Mouse (Mus musculus): ENCODE data around the gene Kcna5. TPM values are rescaled to one million over a fixed set of nuclear protein-coding genes. Genes with fewer than 3 reads are reported as not detected.

Gene Kcna5
- polyA plus RNA-seq, 1 experiment from 2014 or later = 2.4 TPM

GRCm38 (mm10) chr6:126563898-126564297, 28.7 kb upstream of the Kcna5 start:
- no peaks in the 10 kb centered on the region for H3K36me3 ChIP-seq (ENCODE audit: control insufficient read depth, insufficient read depth)
- H3K4me2 ChIP-seq (replicated peaks; ENCODE audit: low read depth) = no peak overlapping the region
- H3K27me3 ChIP-seq (replicated peaks; ENCODE audit: control insufficient read depth, insufficient read depth, low read length) = no peaks in the 10 kb centered on the region
- TF ChIP-seq CTCF (IDR thresholded peaks at IDR 0.05; ENCODE audit: low read depth) = peak; percentile 93
- no peaks in the 10 kb centered on the region for H3K9me3 ChIP-seq (ENCODE audit: control insufficient read depth)
- H3K27ac ChIP-seq (ENCODE audit: low read depth, low read length) = no peak overlapping the region
- no peak overlapping the region for H3K4me3 ChIP-seq (ENCODE audit: low read depth, low read length)
- 0 out of 2 replicates have a peak, but pooled peaks cover 6% of the 10 kb centered on the region for H3K4me1 ChIP-seq (replicated peaks; ENCODE audit: control insufficient read depth, insufficient read depth, low read length)
- peak; percentile 61 for ATAC-seq
- no peak overlapping the region for H3K9ac ChIP-seq (ENCODE audit: low read depth, low read length)
- 14% methylated on average over 7 of the region's 7 CpGs for WGBS

- peak; percentile 57 for TF ChIP-seq CTCF (IDR thresholded peaks at IDR 0.05; ENCODE audit: low read depth)
- Histone ChIP-seq H3K27me3 (replicated peaks; ENCODE audit: control insufficient read depth, insufficient read depth, low read length) (no peaks in the 10 kb centered on the region), H3K27ac (ENCODE audit: low read depth, low read length) (no peak overlapping the region), H3K4me2 (replicated peaks; ENCODE audit: low read depth) (no peak overlapping the region), H3K4me3 (ENCODE audit: low read depth, low read length) (no peak overlapping the region), H3K9me3 (ENCODE audit: control insufficient read depth) (no peaks in the 10 kb centered on the region), H3K4me1 (replicated peaks; ENCODE audit: control insufficient read depth, insufficient read depth, low read length) (0 out of 2 replicates have a peak, but pooled peaks cover 6% of the 10 kb centered on the region), H3K9ac (ENCODE audit: low read depth, low read length) (no peak overlapping the region), H3K36me3 (ENCODE audit: control insufficient read depth, insufficient read depth) (no peaks in the 10 kb centered on the region)
- ATAC-seq = no peak
- WGBS = 22% methylated on average over 4 of the region's 4 CpGs
Measured at GRCm38 (mm10) chr6:126561702-126562101, 26.5 kb upstream of the Kcna5 start.

- Histone ChIP-seq H3K9ac (ENCODE audit: low read depth, low read length) (no peak overlapping the region), H3K36me3 (ENCODE audit: control insufficient read depth, insufficient read depth) (no peaks in the 10 kb centered on the region), H3K27ac (ENCODE audit: low read depth, low read length) (no peak overlapping the region), H3K4me1 (replicated peaks; ENCODE audit: control insufficient read depth, insufficient read depth, low read length) (0 out of 2 replicates have a peak, but pooled peaks cover 6% of the 10 kb centered on the region), H3K4me3 (ENCODE audit: low read depth, low read length) (no peak overlapping the region), H3K27me3 (replicated peaks; ENCODE audit: control insufficient read depth, insufficient read depth, low read length) (no peaks in the 10 kb centered on the region), H3K4me2 (replicated peaks; ENCODE audit: low read depth) (no peak overlapping the region), H3K9me3 (ENCODE audit: control insufficient read depth) (no peaks in the 10 kb centered on the region)
- ATAC-seq = no peak
- 90% methylated on average over 1 of the region's 1 CpGs for WGBS
- no peak for TF ChIP-seq CTCF (IDR thresholded peaks at IDR 0.05; ENCODE audit: low read depth)
Measured at GRCm38 (mm10) chr6:126560696-126561095, 25.5 kb upstream of the Kcna5 start.

GRCm38 (mm10) chr6:126560036-126560435, 24.8 kb upstream of the Kcna5 start:
- no peaks in the 10 kb centered on the region for H3K9me3 ChIP-seq (ENCODE audit: control insufficient read depth)
- no peak for TF ChIP-seq CTCF (IDR thresholded peaks at IDR 0.05; ENCODE audit: low read depth)
- H3K4me3 ChIP-seq (ENCODE audit: low read depth, low read length) = no peak overlapping the region
- H3K9ac ChIP-seq (ENCODE audit: low read depth, low read length) = no peak overlapping the region
- no peak overlapping the region for H3K27ac ChIP-seq (ENCODE audit: low read depth, low read length)
- H3K27me3 ChIP-seq (replicated peaks; ENCODE audit: control insufficient read depth, insufficient read depth, low read length) = no peaks in the 10 kb centered on the region
- WGBS = 28% methylated on average over 8 of the region's 8 CpGs
- no peak for ATAC-seq
- no peak overlapping the region for H3K4me2 ChIP-seq (replicated peaks; ENCODE audit: low read depth)
- no peaks in the 10 kb centered on the region for H3K36me3 ChIP-seq (ENCODE audit: control insufficient read depth, insufficient read depth)
- H3K4me1 ChIP-seq (replicated peaks; ENCODE audit: control insufficient read depth, insufficient read depth, low read length) = 0 out of 2 replicates have a peak, but pooled peaks cover 6% of the 10 kb centered on the region

GRCm38 (mm10) chr6:126558276-126558675, 23.1 kb upstream of the Kcna5 start:
- H3K27ac ChIP-seq (ENCODE audit: low read depth, low read length) = no peak overlapping the region
- no peak overlapping the region for H3K4me3 ChIP-seq (ENCODE audit: low read depth, low read length)
- no peaks in the 10 kb centered on the region for H3K9me3 ChIP-seq (ENCODE audit: control insufficient read depth)
- H3K4me1 ChIP-seq (replicated peaks; ENCODE audit: control insufficient read depth, insufficient read depth, low read length) = 0 out of 2 replicates have a peak, but pooled peaks cover 6% of the 10 kb centered on the region
- no peak overlapping the region for H3K4me2 ChIP-seq (replicated peaks; ENCODE audit: low read depth)
- 37% methylated on average over 3 of the region's 3 CpGs for WGBS
- no peak for ATAC-seq
- no peaks in the 10 kb centered on the region for H3K27me3 ChIP-seq (replicated peaks; ENCODE audit: control insufficient read depth, insufficient read depth, low read length)
- no peak for TF ChIP-seq CTCF (IDR thresholded peaks at IDR 0.05; ENCODE audit: low read depth)
- H3K9ac ChIP-seq (ENCODE audit: low read depth, low read length) = no peak overlapping the region
- H3K36me3 ChIP-seq (ENCODE audit: control insufficient read depth, insufficient read depth) = no peaks in the 10 kb centered on the region

- Histone ChIP-seq H3K4me3 (ENCODE audit: low read depth, low read length) (no peak overlapping the region), H3K4me1 (replicated peaks; ENCODE audit: control insufficient read depth, insufficient read depth, low read length) (no peaks in the 10 kb centered on the region), H3K9me3 (ENCODE audit: control insufficient read depth) (no peaks in the 10 kb centered on the region), H3K4me2 (replicated peaks; ENCODE audit: low read depth) (no peak overlapping the region), H3K27ac (ENCODE audit: low read depth, low read length) (no peak overlapping the region), H3K27me3 (replicated peaks; ENCODE audit: control insufficient read depth, insufficient read depth, low read length) (no peaks in the 10 kb centered on the region), H3K9ac (ENCODE audit: low read depth, low read length) (no peak overlapping the region), H3K36me3 (ENCODE audit: control insufficient read depth, insufficient read depth) (no peaks in the 10 kb centered on the region)
- no peak for ATAC-seq
- WGBS = 25% methylated on average over 9 of the region's 9 CpGs
- TF ChIP-seq CTCF (IDR thresholded peaks at IDR 0.05; ENCODE audit: low read depth) = peak; percentile 66
Measured at GRCm38 (mm10) chr6:126553812-126554211, 18.6 kb upstream of the Kcna5 start.
